Mouse (Mus musculus): ENCODE measurements around the gene Naa20.

- TF ChIP-seq CTCF (IDR thresholded peaks at IDR 0.05) (no peak), EP300 (IDR thresholded peaks at IDR 0.05) (no peak)
Measured at GRCm38 (mm10) chr2:145890571-145890970, 11.3 kb upstream of the Naa20 start.

Data from lung, postnatal 0 days (tissue).